Mouse (Mus musculus): ENCODE data around the gene Clic1.
A peak's percentile ranks its signal among the peaks of the same experiment; 100 is the strongest.
"Not testable (repeated sequence)": the region's sequence is repeated elsewhere in the genome, so short reads cannot be mapped to it uniquely, and the experiment has no call there.

The Clic1 gene

DNA sequence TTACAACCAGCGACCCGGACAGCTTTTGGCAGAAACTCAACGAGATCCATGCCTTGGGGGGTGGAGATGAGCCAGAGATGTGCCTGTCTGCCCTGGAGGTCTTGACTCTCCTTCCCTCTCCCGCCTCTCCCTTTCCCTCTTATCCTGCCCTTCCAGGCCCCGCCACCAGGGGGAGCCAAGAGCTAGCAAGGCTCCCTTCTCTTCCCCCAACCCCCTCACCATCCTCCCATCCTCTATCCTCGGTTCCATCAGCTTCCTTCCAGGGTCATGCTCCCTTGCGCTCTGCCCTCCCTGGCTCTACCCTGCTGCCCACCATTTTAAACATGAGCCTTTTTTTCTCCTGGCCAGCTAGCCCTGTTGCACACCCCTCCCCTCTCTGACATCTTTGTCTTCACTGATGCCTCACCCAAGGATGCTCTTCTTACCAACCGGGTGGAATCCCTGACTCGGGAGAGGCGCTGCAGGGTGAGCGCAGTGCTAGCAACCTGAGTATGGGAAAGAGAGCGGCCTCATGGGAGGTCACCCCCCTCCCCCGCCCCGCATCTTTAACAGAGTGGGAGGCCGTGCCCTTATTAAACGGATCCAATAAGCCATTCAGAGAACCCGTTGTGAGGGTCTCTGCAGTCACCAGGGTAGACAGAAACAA, 28.5 kb upstream of the Clic1 start:
- peak; percentile 73 for DNase-seq

DNA sequence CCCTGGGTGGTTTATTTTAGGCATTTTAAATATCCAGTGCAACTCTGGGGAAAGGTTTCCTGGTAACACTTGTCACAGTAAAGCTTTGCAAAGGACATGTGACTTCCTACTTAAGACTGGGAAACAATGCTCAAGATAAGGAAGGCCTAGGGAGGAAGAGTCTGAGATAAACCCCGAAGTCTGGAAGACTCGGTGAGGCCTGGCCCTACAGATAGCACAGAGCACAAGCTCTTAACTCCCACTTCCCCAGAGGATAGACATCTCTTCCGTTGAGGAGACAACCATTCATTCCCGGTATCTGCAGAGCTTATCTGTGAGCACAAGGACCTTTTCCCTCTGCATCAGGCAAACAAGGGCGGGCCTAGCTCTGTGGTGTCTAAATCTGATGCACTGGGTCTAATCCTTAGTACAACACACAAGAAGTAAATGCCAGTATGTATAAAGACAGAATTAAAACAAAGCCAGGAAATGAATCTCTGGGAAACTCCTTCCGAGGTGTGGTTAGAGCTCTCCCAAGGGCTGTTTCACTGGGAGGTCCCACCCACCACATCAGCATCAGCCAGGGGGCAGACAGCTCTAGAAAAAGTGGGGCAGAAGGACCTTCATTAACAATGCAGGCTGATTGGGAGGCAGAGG, 27.8 kb upstream of the Clic1 start:
- no peak for DNase-seq

DNA sequence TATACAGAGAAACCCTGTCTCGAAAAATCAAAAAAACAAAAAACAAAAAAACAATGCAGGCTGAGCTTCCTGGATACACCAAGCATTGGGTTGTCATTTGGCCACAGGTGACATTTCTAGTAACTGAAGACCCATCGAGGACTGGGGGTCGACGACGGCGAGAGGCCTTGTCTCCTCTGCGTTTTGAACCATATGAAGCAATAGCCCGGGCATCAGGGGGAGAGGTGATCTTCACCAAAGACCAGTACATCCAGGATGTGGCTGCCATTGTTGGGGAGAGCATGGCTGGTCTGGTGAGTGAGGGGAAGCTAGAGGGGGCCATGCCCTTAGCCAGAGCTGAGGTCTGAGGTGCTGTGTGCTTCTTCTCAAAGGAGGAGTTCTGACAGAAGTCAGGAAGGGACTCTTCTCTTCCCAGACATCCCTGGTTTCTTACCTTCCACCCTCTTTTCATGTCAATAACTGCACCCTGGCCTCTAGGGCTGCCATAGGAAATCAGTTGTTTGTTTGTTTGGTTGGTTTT, 27.2 kb upstream of the Clic1 start:
- DNase-seq: no peak

DNA sequence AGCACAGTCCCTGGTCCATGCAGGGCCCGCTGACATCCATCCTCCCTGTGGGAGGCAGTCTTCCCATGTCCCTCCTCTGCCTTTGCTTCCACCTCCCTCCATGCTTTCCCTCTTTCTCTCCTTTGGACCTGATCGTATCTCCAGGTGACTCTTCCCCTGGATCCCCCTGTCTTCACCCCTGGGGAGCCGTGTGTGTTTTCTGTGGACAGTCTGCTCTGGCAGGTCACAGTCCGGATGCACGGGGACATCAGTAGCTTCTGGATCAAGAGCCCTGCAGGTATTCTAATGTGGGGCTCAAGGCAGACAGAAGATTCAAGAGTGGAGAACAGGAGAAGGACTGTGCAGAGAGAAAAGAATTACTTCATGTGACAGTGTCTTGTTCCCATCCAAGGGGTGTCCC, 26.5 kb upstream of the Clic1 start:
- DNase-seq: no peak

DNA sequence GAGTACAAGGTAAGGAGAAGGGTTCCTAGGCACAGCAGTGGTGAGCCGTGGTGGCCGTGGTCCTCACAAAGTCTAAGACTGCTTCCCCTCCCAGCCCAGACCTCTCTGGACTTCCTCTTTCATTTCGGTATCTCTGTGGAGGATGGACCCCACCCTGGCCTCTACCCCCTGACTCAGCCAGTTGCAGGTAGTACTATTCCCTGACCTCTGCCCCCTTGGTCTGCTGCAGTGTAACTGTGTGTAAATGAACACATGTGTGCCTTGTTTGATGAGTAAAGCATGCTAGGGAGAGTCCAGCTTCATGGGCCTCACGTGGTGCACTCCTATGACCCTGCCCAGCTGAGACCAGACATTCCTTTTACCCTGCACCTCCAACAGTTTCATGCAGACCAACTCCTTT, 26.0 kb upstream of the Clic1 start:
- DNase-seq: no peak

DNA sequence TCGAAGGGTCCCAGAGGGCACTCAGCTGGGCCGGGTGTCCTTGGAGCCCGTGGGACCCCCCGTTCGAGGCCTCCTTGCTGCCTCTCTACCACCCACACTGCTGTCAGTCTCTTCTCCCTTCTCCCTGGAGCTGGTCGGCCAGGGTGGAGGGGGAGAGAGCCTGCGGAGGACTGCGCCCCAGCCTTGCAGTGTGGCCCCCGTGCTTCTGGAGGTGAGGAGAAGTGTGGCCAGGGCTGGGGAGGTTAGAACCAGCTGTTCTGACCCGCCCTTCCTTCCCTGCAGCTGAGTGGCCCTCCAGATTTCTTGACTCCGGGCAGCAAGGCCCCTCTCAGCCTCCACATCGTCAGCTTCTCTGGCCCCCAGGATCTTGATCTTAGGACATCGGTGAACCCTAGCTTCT, 25.5 kb upstream of the Clic1 start:
- no peak for DNase-seq

DNA sequence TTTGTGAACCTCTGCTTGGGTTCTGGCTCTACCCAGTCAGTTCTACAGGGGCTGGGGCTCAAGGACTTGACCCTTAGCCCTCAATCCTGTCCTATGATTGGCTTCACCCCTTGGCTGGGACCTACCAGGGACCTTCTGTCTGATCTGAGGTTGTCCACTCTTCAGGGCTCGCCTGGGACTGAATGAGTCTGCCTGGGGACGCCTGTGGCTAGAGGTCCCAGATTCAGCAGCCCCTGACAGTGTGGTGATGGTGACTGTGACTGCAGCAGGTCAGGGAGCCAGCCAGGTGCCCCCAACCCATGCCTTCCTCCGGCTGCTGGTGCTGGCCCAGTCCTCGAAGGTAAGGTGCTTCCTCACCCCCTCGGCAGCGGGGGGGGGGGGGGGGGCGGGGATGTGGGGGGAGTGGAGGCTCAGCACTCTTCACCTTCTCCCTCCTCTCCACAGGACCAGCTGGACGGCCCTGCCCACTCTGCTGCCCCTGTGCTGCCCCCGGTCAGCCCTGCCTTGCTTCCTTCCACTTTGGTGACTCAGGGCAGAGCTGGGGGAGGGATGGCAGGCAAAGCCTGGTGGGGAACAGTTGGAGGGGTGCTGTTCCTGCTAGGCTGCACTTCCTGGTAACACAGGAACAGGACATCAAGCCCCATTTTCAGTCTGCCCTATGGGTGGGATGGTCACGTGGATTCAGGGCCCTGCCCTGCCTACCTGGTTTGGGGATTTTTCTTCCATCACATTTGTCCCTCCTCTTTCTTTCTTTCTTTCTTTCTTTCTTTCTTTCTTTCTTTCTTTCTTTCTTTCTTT, 24.9 kb upstream of the Clic1 start:
- no peak for DNase-seq

DNA sequence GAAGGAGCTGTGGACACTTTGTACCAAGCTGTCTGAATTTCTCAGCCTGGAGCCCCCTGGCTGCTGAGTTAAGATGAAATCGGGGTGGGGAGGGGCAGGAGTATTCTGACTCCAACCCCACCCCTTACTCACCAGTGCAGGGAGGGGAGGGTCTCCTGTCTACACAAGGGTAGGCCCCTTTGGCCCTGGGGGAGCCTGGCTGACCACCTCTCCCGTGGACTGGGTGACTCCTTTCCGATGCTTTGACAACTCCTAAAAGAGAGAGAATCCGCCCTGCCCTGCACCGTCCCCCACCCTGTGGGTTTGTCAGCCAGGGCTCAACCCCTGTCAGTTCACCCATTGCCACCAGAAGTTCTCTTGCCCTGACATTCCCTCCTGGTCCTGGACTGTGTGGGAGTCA, 23.6 kb upstream of the Clic1 start:
- DNase-seq: no peak

DNA sequence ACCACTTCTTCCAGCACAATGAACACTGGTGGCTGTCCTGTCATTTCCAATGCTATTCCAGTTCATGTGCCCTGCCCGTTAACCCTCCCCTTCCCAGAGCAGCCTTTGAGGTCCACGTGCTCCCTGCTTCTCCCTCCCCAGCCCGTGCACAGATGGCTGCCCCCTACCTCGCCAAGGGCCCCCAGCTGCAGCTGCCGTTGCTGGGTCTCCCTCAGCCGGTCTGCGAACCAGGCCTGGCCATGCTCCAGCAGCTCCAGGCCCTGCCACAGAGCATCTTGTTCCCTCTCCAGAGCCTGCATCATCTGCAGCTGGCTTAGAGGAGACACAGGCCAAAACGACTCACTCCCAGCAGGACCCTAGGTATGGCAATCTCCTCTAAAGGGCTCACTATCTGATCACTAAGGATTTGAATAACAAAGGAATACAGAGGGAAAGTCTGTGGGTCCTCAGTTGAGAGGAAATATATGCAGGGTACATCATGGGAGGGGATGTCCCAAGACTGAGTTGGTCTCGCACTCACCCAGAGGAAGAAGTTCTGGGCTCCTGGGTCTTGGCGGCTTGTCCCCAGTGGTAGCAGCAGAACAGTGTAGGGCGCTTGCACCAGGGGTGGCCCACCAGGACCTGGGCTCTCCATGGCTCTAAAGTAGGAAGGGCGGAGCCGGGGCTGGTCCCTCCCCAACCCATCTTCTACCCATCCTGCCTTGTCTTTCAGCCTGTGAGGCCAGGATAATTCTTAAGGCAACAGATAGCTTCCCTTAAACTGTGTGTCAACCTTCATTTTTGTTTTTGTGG, 22.3 kb upstream of the Clic1 start, which contains the start of gene Sapcd1:
TSS of gene Sapcd1 (minus strand) at position 740 of the 792 bp plus-strand sequence.
- no peak for DNase-seq

DNA sequence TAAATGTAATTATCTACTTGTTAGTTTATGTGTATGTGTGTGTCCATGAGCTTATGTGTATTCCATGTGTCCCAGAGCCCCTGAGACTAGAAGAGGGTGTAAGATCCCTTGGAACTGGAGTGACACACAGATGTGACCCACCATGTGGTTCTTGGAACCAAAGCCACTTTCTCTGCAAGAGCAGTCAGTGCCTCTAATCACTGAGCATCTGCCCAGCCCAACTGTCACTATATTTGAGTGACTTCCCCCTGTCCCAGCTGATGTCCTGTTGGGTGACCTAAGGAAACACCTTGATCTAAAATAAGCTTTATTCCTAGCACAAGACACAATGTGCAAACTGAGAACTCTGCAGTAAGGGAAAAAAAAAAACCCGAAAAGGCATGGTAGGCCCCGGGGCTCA, 21.5 kb upstream of the Clic1 start:
- no peak for DNase-seq

DNA sequence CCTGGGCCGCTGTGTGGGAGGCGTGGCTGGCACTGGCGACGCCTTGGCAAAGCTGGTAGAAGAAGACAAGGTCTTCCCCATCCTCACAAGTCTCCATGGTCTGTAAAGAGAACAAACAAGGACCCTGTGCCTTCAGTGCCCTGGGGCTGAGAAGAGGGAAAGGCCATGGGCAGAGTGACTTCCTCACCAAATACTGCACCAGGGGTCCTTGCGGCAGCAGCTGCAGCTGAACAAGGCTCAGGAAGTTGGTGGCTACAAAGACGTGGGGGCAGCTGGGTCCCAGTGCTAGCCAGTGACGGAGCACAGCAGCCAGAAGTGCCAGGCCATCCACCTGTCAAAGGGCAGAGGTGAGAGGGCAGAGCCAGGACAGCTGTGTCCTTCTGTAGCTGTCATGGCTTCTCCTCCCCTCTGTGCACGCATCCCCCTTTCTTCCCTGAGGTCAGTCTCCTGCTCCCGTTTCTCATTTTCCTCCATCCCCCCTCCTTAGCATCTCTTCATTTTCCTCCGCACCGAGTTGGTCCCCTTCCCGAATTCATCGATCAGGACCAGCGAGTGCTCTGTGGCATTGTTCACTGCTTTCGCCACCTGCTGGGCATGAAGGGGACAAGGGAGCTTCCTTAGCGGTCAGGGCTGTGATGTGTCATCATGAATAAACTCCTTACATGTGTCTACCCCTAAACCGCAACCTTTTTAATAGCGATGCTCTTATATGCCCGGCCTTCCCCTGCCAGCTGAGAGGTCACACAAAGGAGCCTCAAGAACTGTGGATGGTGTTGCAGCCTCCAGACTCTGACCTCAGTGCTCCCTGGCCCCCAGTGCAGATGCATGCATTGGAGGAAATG, 19.9 kb upstream of the Clic1 start:
- no peak for DNase-seq

DNA sequence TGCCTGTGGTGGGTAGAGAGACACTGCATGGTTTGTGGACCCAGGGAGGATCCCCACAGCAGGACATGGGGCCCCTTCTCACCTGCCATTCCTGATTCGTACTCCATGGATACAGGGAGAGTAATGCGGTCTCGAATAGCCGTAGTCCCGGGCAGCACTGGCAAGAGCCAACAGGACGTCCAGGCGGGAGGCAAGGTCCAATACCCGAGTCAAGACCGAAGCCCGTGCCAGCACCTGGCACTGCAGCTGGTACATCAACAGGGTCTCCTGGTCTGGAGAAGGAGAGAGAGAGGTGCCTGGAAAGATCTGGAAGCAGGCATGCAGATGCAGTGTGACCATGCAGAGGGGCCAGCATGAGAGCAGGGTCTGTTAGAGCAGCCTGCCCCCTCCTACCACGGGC, 18.5 kb upstream of the Clic1 start:
- no peak for DNase-seq

DNA sequence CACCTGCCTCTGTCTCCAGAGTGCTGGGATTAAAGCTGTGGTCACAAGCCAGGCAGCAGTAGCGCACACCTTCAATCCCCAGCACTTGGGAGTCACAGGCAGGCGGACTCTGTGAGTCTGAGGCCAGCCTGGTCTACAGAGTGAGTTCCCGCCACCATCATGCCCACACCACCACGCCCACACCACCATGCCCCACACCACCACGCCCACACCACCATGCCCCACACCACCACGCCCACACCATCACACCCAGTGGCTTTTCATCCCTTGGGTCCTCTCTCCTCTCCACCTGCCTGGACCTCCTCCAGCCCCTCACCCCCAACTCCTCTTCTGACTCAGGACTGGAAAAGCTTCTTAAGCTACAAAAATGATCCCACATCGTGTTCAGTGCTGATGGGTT, 17.9 kb upstream of the Clic1 start:
- DNase-seq: no peak

DNA sequence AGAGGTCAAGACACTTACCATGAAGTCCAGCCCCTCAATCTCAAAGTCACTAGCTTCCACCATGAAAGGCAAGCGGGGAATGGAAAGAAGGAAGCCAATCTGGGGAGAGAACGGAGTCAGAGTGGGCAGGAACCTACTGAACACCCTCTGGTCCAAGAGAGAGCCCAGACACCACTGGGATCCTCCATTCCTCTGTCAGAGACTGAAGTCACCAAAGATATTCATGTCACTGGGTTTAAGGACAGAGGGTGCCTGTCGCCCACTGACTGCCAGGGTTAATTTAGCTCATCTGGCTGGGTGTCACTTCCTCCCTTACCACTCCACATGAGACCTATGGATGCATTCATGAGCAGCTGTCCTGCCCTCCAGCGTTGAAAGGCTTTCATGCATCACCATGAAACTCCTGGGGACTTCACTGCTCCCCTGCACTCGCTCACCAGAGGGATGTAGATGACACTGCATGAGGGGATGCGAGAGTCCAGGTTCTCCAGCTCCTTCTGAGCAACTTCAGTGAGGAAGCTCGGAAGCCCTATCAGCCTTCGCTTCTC, 17.4 kb upstream of the Clic1 start:
- DNase-seq: no peak

DNA sequence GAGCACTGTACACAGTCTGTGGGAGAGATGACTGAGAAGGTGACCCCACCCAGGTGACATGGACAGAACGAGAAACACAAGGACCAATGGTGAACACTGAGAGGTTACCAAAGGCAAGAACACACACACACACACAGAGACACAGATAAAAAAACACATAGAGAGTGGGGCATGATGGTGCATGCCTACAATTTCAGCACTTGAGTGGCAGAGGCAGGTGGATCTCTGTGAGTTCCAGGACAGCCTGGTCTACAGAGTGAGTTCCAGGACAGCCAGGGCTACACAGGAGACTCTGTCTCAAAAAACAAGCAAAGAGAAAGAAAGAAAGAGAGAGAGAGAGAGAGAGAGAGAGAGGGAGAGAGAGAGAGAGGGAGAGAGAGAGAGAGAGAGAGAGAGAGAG, 16.1 kb upstream of the Clic1 start:
- DNase-seq: not testable (repeated sequence)

DNA sequence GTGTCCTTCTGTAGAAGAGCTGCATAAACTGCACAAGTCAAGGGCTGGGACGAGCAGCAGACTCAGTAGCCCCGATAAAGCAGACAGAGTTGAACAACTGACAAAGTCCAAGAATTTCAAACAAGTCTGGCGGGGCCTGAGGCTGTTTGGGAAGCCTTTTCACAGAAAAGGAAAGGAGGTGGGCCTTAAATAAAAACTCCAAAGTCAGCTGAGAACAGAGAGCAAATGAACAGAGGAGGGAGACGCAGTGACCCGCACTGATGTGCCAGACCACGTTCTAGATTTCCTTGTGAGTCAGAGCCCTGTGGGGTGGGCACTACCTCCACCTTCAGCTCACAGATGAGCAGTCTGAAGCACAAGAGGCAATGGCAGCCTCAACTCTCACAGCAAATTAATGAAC, 14.9 kb upstream of the Clic1 start:
- no peak for DNase-seq

DNA sequence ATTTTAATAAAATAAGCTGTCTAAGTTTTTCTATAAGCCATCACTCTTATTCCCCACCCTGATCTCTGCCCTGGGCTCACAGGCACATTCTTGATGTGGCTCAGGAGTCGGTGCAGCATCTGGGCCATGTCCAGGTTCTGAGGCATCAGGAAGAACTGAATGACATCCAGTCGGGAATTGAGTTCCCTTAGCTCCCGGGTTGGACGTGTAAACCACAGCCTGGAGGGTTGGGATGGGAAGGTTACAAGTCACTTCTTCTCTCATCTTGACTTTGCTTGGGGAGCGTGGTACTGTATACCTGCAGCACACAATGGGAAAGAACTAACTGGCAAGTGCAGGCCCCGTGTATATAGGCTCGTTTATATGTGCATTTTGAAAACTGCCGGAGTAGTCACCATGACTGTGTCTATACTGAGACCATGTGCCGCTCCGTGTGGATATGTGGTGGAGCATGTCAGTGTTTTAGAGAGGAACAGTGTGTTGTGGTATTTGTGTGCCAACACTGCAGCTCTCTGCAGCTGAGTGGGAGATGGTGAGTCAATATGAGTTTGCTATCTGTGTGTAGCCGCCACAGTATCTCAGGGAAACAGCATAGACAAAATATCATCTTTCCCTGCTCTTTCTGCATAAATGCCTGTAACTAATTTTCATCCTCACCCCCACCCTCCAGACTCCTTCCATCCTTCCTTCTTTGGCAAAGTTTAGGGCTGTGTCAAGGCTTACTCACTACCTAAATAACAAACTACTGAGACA, 10.5 kb upstream of the Clic1 start:
- peak; percentile 36 for DNase-seq

DNA sequence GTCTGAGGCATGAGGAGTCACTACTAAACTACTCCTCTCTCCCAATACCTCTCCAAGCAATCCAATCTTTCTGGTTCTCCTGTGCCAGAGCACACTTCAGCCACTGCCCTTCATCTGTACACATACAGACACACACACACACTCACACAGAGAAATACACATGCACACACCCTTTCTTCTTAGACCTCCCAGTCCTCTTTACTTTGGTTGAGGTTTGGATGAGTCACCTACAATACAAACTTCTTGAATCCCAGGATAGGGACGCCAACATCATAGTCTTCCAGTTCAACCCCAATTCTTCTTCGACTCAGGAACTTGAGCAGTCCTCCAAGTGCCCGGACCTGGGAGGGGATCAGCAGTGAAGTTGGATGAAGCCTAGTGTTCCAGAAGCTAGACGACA, 6.0 kb upstream of the Clic1 start:
- no peak for DNase-seq

DNA sequence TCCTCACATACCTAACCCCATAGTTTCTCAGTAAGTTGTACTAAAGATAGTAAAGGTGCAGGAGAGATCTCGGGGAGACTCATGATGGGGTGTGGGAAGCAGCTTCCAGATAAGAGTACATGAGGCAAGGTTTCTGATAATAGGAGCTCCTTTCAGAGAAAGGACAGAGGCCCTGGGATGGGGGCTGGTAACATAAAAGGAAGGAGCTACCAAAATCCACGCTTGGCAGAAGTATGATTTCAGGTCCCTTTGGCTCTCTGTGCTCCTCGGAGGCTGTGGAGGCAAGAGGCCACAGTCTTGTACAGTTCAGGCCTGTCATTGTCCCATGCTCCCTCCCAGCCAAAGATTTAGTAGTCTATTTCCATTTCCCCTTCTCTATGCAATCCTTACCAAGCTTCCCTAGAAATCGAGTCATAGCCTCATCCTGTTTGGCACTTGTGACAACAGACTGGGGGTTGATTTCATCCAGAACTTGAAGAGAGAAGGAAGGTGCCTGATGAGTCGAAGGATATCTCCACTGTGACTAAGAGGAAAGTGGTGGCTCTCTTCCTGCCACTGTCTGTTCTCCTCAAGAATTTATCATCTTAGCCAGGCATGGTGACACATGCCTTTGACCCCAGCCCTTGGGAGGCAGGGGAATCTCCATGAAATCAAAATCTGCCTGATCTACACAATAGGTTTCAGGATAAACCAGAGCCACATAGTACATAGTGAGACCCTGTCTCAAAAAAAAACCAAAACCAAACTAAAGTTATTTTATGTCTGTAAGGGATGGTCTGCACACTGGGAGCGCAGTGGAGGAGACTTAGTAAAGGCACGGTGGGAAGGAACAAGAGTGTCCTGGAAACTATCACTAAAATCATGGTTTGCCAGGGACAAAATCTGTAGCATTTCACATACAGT, 4.6 kb upstream of the Clic1 start:
- DNase-seq: no peak

All from right cerebral cortex, postnatal 25 days (tissue).